Mouse (Mus musculus) fat pad, adult 2 months (tissue): Measurements from ENCODE around the gene Tpst2.

Source experiments
- DNase-seq: peaks from one replicate; pipeline ENCODE4 v3.0.0-alpha.2; 2011; ENCODE audit warnings: low read depth, low spot score; ENCODE audit errors: extremely low read depth

Gene Tpst2

DNA sequence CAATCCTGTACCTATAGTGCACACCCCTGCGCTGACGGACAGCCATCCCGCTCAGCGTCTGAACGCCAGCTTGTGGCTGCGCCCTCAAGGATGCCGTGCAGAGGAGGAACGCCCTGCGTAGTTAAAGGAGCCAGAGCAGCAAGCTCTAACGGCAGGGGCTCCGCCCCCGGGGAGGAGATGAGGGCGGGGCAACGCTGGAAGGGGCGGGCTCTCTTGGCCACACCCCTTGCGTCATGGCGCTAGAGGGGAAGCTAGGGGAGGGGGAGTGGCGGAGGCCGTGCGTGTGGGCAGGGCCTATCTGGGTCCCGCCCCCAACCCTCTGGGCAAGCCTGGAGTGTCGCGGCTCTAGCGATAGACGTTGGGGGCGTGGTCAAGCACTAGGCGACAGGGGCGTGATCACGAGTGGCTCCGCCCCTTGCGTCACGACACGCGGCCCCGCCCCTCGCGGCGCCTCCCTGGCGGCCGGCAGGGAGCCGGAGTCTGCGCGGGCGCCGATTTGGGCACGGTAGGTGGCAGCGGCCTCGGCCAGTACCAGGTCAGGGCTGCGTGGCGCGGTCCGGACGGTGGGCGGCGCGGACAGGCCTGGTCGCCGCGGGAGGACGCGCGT lies at the start of gene Tpst2:
TSS of gene Tpst2 (plus strand) at position 425 of the 607 bp plus-strand sequence.
- peak; percentile 63 for DNase-seq

DNA sequence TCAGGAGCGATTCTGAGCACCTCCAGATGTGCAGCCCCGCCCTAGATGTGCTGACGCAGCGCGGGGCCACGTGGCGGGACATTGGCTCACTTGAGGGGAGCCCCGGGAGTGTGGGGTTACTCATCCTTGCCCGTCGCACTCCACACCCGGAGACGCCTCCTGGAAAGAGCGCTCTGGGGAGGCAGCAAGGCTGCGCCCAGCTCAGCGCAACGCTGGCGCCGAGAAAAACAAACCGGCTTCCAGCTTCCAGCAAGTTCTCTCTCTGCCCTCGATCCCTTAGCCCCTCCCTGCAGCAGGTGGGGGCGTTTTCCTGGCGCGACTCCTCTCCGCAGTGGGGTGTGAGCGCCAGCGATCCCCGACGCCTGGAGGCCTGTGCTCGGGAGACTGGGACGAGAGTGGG lies 49.1 kb upstream of the Tpst2 start:
- no peak for DNase-seq

DNA sequence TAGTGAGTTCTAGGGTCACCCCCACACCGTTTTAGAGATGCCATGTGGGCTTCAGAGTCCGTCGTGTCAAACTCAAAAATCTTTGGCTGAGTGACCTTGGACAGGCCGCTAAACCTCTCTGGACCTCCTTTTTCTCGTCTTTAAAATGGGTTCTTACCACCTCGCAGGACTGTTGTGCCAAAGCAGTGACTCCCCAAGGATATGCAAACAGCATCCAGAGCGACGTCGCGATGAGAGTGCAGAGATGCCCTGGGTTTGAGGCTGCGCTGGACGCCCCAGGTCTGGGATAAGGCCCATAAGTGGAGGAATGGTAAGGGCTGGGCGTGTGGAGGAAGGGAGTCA lies 48.6 kb upstream of the Tpst2 start:
- DNase-seq: no peak

DNA sequence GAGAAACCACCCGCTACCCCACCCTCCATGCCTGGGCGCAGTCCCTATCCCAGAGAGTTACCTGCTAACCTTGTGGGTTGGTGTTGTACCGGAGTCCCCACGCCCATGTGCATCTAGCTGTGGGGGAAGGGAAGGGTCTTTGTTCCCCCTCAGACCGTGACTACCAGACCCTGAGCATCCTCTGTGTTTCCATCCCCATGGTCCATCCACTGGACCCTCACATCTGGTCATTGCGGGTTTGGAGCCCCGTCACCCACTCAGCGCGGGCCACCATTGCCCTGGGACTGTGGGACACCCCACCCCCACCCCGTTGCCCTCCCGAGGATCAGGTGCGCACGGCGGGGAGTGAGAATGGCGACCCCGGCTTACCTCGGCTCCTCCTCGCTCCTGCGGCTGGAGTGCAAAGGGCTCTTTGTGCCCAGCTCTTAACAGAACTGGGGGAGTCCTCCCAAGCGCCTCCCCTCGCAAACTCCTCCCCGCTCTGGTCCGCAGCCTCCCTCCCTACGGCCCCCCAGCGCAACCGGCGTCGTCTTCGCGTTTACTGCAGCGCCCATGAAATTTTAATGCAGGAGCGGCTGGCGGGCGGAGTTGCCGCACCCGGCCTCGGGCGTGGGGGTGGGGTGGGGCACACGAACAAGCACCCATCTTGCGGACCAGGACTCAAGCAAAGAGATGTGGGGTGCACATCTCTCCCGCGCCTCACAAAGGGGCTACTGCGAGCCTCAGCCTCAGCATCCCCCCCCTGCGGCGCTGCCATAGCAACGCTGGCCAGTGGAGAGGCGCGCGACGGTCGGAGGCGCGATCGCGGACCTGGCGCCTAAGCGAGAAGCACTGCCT lies 48.0 kb upstream of the Tpst2 start:
- DNase-seq: no peak

DNA sequence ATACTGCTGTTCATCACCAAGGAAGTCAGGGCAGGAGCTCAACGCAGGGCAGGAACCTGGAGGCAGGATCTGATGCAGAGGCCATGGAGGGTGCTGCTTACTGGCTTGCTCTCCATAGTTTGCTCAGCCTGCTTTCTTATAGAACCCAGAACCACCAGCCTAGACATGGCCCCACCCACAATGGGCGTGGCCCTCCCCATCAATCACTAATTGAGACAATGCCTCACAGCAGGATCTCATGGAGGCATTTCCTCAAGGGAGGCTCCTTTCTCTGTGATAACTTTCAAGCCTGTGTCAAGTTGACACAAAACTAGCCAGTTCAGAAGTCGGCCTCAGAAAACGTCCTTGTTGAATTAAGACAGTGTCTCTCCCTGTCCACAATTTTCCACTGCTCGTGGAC lies 40.7 kb upstream of the Tpst2 start:
- DNase-seq: no peak

DNA sequence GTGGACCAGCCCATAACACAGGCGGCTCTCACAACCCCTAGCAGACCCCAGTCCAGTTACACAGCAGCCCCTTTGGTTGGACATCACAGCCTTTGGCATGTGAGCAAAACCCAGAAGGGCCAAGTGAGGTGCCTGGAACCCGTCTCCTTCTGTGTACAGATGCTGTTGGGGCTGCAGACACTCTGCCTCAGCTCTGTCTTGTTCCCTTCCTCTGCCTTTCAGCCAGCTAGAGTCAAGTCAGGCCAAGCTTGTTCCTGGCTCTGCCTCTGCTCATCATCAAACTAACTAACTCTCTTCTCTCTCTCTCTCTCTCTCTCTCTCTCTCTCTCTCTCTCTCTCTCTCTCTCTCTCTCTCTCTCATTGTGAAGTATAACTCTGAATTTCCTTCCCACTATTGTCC lies 39.9 kb upstream of the Tpst2 start:
- no peak for DNase-seq

DNA sequence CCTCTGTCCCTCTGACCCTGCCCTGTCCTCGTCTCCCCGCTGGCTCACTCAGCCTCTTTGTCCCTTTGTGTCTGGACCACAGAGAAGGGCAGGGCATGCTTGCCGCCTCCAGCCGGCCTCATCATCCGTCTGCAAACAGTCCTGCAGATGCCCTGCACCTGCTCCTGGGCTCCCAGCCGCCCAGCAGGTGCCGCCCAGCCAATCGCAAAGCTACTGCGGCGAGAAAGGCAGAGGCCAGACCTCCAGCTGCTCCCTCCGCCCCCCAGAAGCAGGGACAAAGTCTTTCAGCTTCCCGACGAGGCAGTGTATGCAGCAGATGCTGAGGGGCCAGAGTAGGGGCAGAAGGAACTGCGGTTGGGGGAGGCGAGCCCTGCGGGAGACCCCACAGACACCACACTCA lies 39.1 kb upstream of the Tpst2 start:
- no peak for DNase-seq

DNA sequence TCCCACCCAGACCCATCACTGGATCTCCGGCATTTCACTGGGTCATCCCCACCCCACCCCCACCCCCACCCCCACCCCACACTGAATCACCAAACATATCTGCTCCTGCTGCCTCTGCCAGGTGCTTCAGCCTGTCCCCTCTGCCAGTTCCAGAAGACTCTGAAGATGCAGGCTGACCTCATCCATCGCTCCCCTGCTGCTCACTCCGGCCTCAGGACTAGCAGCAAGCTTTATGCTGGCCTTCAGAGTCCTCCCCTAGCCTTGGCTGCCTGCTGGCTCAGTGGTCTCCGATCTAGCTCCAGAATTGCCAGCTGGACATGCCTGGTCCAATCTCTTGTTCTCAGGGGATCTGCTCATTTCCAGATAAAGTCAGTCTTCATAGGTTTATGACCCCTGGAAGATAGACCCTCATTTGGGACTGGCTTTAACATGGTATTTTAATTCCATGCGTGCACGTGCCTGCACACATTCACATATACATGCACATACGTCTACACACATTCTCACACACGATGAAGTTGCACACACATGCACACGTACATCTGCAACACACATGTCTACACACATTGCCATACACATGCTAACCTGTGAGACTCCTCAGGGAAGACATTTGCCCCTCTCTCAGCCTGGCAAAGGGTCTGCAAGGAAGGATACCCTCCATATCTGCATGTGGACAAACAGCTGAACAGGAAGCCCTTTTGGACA lies 38.5 kb upstream of the Tpst2 start:
- DNase-seq: no peak

DNA sequence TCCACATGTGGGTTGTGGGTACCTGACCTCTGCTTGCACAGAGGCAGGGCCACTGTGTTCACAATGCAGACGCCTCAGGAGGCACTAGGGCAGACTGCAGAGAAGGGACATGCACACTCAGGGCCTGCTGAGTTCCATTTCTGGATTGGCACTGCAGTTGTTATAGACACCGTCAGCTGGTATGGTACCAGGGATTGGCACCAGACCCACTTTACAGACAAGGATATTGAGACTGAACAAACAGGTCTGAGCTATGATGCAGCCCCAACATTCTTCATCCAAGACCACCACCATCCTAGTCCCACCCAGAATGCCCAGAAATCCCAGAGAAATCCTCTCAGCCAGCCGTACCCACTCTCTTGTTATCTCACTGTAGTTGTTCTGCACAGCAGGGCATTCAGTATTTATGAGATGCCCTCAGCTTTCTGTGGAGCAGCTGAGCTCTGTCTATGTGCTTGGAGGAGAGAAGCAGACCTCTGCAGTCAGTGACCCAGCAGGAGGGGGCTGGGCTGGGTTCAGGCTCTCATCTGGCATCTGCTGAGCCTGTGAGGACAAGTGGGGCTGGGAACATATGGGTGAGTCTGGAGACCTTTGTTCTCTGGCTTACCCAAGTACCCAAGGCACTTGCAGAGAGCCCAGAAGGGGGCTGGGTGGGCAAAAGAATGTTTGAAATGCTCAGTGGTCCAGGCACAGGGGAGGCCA lies 37.6 kb upstream of the Tpst2 start:
- DNase-seq: no peak

DNA sequence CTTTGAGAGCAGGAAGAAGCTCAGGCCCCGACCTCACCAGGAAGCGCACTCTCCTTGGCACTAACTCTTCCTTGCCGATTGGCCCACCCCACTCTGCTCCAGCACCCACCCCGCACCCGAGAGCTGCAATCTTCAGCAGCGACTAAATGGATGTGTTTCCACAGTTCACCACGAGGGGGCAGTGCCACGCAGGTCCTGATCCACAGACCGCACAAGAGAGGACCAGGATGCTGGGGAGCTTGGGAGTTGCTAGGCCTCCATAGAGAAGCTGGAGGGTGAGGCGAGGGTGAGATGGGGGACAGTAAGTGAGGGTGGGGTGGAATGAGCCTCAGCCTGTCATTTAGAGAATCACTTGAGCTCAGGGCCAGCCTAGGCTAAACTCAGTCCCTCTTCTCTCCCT lies 35.7 kb upstream of the Tpst2 start:
- no peak for DNase-seq

DNA sequence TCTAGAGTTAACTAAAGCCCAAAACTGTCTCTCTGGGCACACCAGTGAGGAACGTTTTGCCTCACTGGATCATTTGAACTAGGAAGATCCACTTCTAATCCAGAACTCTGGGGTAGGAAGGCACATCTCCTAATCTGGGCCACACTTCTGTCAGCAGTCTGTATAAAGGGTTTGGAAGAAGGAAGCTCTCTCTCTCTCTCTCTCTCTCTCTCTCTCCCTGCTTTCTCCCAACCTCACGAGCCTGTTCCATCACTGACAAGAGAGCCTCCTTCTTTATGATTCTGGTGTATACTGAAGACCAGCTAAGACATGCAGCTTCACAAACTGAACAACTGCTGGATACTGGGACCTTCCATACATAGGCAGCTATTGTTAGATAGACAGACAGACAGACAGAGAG lies 34.6 kb upstream of the Tpst2 start:
- DNase-seq: no peak

DNA sequence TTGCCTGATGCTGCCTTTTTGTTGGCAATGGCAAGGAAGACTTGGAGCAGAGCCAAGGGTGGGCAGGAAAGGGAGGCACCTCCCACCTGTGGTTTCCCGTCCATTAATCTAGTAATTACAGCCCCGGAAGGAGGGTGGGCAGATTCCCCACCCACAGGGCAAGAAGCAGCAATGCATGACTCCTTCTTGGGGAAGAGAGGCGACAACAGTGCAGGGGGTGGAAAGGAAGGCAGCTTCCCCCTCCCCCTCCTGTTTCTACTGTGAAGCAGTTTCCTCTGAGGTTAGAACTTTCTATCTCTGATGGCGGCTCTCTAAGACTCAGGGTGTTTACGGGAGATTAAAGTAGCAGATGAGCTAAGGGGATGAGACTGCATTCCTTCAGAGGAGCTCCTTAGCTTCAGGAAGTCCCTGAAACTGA lies 34.1 kb upstream of the Tpst2 start:
- no peak for DNase-seq

DNA sequence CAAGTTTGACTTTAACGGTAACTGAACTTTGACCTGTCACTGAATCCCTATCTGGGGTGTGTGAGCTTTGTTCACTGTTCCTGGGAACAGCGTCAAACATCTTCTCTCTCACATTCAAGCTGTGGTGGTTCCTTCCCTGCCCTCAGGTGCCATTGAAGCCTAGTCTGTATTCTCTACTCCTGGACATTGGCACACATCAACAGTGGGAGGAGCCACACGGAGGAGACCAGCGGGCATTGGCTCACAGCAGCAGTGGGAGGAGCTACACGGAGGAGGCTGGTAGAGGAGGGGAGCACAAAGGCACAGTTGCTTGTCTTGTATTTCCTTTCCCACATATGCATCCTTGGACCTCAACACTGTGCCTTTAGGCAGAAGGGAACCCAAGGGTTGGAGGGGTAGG lies 33.5 kb upstream of the Tpst2 start:
- DNase-seq: no peak

DNA sequence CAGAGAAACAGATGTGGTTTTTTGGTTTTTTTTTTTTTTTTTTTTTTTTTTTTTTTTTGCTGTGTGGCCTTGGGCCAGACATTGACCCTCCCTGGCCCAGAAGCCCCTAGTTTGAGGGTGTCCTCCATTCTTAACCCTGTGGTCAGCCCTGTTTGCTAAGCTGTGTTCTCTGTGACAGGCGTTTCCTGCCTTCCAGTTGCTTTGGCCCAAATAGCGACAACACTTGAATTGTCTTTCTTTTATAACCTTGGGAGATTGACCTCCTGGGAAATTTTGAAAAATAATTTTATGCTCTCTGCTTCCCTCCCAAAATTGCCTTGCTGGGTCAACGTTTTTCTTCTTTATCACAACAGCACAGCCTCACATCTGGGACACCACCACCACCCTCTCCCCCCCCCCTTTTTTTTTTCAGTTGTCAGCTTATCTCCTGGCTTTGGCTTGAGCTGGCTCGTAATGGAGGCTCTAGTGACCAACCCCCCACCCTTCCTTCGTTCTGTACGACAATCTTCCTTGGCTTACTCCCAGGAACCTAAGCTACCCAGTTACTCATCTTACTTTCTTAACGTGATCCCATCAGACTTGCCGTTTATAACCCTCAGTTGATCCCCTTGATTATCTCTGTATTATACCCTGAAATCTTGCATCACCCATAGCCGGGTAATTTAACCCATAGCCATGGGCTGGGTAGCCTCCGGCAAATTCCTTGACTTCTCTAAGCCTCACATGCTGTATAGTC lies 32.8 kb upstream of the Tpst2 start:
- no peak for DNase-seq

DNA sequence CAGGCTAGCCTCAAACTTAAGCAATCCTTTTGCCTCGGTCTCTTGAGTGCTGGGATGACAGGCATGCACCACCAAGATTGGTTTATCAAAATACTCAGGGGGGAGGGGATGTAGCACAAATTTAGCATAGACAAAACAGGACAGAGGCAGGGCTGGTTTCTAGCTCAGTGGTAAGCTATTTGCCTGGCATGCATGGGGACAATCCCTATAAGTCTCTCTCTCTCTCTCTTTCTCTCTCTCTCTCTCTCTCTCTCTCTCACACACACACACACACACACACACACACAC lies 32.3 kb upstream of the Tpst2 start:
- DNase-seq: no peak

DNA sequence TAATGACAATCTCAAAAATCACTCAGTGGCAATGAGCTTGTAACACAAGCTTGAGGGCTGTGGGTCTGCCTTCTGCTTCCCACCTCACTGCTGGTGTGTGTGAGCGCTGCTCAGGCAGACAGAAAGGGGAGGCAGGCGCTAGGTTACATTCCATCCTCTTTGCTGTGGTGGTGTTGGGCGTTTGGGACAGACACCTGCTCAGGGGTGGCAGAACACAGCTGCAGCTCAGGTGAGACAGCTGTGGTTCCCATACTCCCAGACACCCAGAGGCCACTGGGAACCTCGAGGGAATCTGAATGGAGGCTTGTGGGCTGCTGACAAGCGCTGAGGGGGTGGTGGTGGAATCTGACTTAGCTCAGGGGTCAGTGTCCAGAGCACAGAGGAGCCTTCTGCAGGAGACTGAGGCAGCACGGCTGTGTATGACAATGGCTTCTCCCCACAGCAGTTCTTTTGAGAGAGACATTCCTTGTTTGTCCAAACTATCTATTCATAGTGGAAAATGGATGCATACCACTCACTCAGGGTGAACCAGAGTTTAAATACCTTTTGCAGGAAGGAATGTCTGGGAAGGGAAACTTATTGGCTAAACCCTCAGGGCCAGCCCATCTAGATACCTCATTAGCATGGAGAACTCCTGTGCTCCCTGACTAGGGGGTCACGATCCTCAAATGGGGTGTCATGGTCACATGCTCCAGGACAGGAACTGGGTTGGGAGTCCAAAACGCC lies 31.4 kb upstream of the Tpst2 start:
- DNase-seq: no peak

DNA sequence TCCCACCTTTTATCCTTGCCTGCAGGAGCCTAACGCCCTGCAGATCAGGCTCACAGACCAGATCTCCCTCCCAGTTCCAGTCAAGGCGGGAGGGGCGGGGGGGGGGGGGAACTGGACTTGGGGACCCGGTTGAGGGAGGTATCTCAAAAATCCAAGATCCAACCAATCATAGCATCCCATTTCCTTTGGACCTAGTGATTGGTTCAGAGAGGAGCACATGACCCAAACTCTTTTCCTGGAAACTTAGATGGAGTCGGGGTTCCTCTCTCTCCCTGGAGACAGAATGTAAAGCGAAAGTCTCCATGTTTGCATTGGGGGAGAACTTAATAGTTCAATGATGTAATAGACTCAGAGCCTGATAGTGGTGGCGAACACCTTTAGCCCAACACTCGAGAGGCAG lies 29.1 kb upstream of the Tpst2 start:
- no peak for DNase-seq

DNA sequence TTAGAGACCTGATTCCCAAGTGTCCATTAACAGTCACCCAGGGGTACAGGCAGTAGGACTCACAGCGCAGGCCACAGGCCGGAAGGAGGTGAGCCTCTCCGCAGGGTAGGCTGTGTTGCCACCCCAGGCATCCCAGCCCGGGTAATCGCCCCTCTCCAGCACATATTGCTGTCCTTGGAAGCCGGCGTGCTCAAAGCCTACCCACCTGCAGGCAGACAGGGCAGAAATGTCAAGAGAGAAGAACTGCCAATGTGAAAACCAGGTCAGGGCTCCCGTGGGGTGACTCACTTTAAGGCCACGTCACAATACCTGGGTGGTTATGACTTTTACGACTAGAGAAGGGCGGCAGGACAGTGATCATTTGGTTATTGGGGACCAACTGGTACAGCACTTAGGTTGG lies 27.4 kb upstream of the Tpst2 start:
- no peak for DNase-seq

DNA sequence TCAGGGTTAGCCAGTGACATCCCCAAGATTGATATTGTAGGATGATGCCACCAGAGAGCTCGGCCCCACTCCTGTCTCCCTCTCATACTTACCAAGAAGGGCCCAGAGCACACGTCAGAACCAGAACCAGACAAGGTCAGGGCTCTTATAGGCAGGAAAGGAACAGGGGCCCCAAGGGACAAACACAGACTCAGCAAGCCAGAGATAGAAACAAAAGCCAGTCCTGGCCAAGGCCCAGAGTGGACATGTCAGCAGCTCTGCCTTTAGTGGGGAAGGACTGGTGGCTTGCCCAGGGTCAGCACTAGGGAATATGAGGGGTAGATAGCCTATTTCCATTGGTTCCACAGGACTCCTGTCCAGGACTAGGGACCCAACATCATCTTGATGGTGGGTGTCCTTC lies 24.1 kb upstream of the Tpst2 start, which contains the start of gene Cryba4:
TSS of gene Cryba4 (minus strand) at position 119 of the 400 bp plus-strand sequence.
- no peak for DNase-seq

DNA sequence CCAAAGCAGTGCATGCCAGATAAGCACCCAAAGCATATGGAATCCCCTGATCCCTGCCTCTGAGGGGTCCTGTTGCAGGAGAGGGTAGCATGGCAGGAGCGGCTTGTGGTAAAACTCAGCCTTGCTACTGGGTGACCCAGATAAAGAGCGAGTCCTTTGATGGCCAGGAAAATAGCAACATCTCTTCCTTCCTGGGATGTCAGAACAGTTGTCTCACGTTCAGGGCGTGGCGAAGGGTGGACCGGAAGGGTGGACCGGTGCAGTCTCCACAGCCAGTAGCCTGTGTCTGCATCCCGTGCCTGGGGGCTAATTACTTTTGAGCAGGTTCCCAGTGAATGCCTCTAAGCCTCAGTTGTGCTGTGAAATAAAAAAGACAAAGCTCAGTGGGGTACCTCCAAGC lies 23.3 kb upstream of the Tpst2 start:
- no peak for DNase-seq
